Mouse (Mus musculus) B cell, adult 2 months (primary cell): ENCODE data around the gene Atp5j.

ENCODE experiments used
- DNase-seq, 2 experiments: peaks; one replicate each; pipeline ENCODE4 v3.0.0; 2022

Gene Atp5j

GRCm38 (mm10) chr16:84835441-84835822, at the start of gene Atp5j:
Gene Atp5j, minus strand, starts transcription at chr16:84835625.
- DNase-seq = no peak

GRCm38 (mm10) chr16:84884572-84884971, 49.1 kb upstream of the Atp5j start:
- no peak for DNase-seq

GRCm38 (mm10) chr16:84881754-84882321, 46.4 kb upstream of the Atp5j start:
- DNase-seq = no peak

- no peak for DNase-seq
These were observed 45.7 kb upstream of the Atp5j start for GRCm38 (mm10) chr16:84881168-84881567.

- DNase-seq = peak; percentile 74
These were observed 43.7 kb upstream of the Atp5j start for GRCm38 (mm10) chr16:84879146-84879545.

- DNase-seq = no peak
These were observed 40.7 kb upstream of the Atp5j start for GRCm38 (mm10) chr16:84876082-84876481.

GRCm38 (mm10) chr16:84875718-84876035, 40.3 kb upstream of the Atp5j start:
- no peak for DNase-seq

- no peak for DNase-seq
These were observed 39.7 kb upstream of the Atp5j start for GRCm38 (mm10) chr16:84875012-84875717.

GRCm38 (mm10) chr16:84873805-84874204, 38.4 kb upstream of the Atp5j start:
- no peak for DNase-seq

GRCm38 (mm10) chr16:84864656-84865055, 29.2 kb upstream of the Atp5j start:
- DNase-seq = no peak

- no peak for DNase-seq
These were observed 18.1 kb upstream of the Atp5j start for GRCm38 (mm10) chr16:84853492-84853891.

GRCm38 (mm10) chr16:84838576-84838975, 3.2 kb upstream of the Atp5j start:
- no peak for DNase-seq

GRCm38 (mm10) chr16:84835823-84836743, 658 bp upstream of the Atp5j start:
- DNase-seq = peak; percentile 50 to 54

- peak; percentile 92 to 93 for DNase-seq
These were observed 532 bp downstream of the Atp5j start, which contains the start of gene Gabpa for GRCm38 (mm10) chr16:84834745-84835440. Gene Gabpa, plus strand, starts transcription at chr16:84834925.

- DNase-seq = no peak
These were observed 1.1 kb downstream of the Atp5j start for GRCm38 (mm10) chr16:84834344-84834743.

- no peak for DNase-seq
These were observed 2.7 kb downstream of the Atp5j start for GRCm38 (mm10) chr16:84832736-84833135.

GRCm38 (mm10) chr16:84831696-84832095, 3.7 kb downstream of the Atp5j start:
- DNase-seq = no peak

- DNase-seq = no peak
These were observed 10.4 kb downstream of the Atp5j start for GRCm38 (mm10) chr16:84825009-84825408.

GRCm38 (mm10) chr16:84817423-84817822, 18.0 kb downstream of the Atp5j start:
- peak; percentile 52 to 60 for DNase-seq

GRCm38 (mm10) chr16:84814511-84814910, 20.9 kb downstream of the Atp5j start:
- DNase-seq = no peak

- DNase-seq = no peak
These were observed 21.6 kb downstream of the Atp5j start for GRCm38 (mm10) chr16:84813852-84814251.

- no peak for DNase-seq
These were observed 25.2 kb downstream of the Atp5j start for GRCm38 (mm10) chr16:84810254-84810653.

- DNase-seq = no peak
These were observed 27.6 kb downstream of the Atp5j start for GRCm38 (mm10) chr16:84807874-84808273.
